Mouse (Mus musculus) thymus, adult 2 months (tissue): Measurements from ENCODE around the gene Ajuba. TPM values are rescaled to one million over a fixed set of nuclear protein-coding genes. Genes with fewer than 3 reads are reported as not detected.

Experiments used
- DNase-seq: peaks from one replicate; pipeline ENCODE4 v3.0.0; 2021
- H3K27ac ChIP-seq: fragments of 200-500 bp; 2 replicates; pipeline ENCODE4 v1.5.1; 2012; ENCODE audit warnings: low read length, control low read depth; ENCODE audit not compliant: control insufficient read depth, insufficient read depth
- H3K27me3 ChIP-seq: fragments of 200-500 bp; 2 replicates; pipeline ENCODE4 v1.6.1; 2012; ENCODE audit warnings: mild to moderate bottlenecking, low read length, moderate library complexity, mixed read lengths; ENCODE audit not compliant: control insufficient read depth, insufficient read depth
- H3K36me3 ChIP-seq: fragments of 200-500 bp; 2 replicates; pipeline ENCODE4 v1.6.1; 2012; ENCODE audit warnings: mild to moderate bottlenecking, low read length, moderate library complexity; ENCODE audit not compliant: control insufficient read depth, insufficient read depth
- H3K4me1 ChIP-seq: fragments of 200-500 bp; replicated peaks from 2 replicates; pipeline ENCODE4 v1.6.1; 2012; ENCODE audit warnings: low read length; ENCODE audit not compliant: control insufficient read depth, insufficient read depth
- H3K4me3 ChIP-seq: fragments of 200-500 bp; 2 replicates; pipeline ENCODE4 v1.5.1; 2012; ENCODE audit warnings: mild to moderate bottlenecking, low read length, control low read depth, moderate library complexity; ENCODE audit not compliant: control insufficient read depth, insufficient read depth
- CTCF ChIP-seq: fragments of 200-500 bp; IDR thresholded peaks from 2 replicates; pipeline ENCODE4 v1.5.1; 2012; ENCODE audit warnings: mild to moderate bottlenecking, control low read depth, low read length, moderate library complexity, borderline replicate concordance; ENCODE audit not compliant: control insufficient read depth, poor library complexity, insufficient read depth; ENCODE audit errors: extremely low read depth
- POLR2A ChIP-seq: fragments of 200-500 bp; IDR thresholded peaks from 2 replicates; pipeline ENCODE4 v1.6.1; 2012; ENCODE audit warnings: mild to moderate bottlenecking, low read length, control low read depth, moderate library complexity; ENCODE audit not compliant: control insufficient read depth, poor library complexity, insufficient read depth; ENCODE audit errors: extremely low read depth
- WGBS: fragments of 180-500 bp; shearing (Covaris S2); methylation state at CpG from one replicate; pipeline ENCODE4 v1.1.7; 2018; 5-methylcytosine and 5-hydroxymethylcytosine counted together
- polyA plus RNA-seq: library from polyadenylated mRNA; depleted of rRNA; stranded (reverse); fragments of >200 nt; gene quantifications from 2 replicates; pipeline ENCODE4 v1.2.3, GENCODE M21; 2012

Gene Ajuba
- polyA plus RNA-seq, 1 experiment, result 17.6 TPM

GRCm38 (mm10) chr14:54592319-54592934 is 15.1 kb upstream of the Ajuba start:
- no peaks in the 10 kb centered on the region for H3K36me3 ChIP-seq
- DNase-seq, result no peak
- no peaks in the 10 kb centered on the region for H3K27me3 ChIP-seq
- 49% methylated on average over 10 of the region's 10 CpGs for WGBS
- no peak overlapping the region for H3K27ac ChIP-seq
- H3K4me3 ChIP-seq, result no peak overlapping the region
- TF ChIP-seq CTCF, result no peak
- TF ChIP-seq POLR2A, result no peak
- H3K4me1 ChIP-seq, result no peaks in the 10 kb centered on the region

- no peak overlapping the region for H3K4me3 ChIP-seq
- WGBS, result 98% methylated on average over 16 of the region's 16 CpGs
- H3K36me3 ChIP-seq, result no peaks in the 10 kb centered on the region
- no peaks in the 10 kb centered on the region for H3K27me3 ChIP-seq
- DNase-seq, result no peak
- TF ChIP-seq POLR2A (no peak), CTCF (no peak)
- no peak overlapping the region for H3K27ac ChIP-seq
- no peaks in the 10 kb centered on the region for H3K4me1 ChIP-seq
Observed at GRCm38 (mm10) chr14:54591056-54591455, 13.7 kb upstream of the Ajuba start.

GRCm38 (mm10) chr14:54583681-54584338 is 6.5 kb upstream of the Ajuba start:
- TF ChIP-seq POLR2A, result no peak
- TF ChIP-seq CTCF, result peak; percentile 54; the same call in 1 of the 2 replicates
- H3K4me3 ChIP-seq, result no peak overlapping the region
- no peaks in the 10 kb centered on the region for H3K27me3 ChIP-seq
- H3K27ac ChIP-seq, result no peak overlapping the region
- DNase-seq, result peak; percentile 51
- no peaks in the 10 kb centered on the region for H3K36me3 ChIP-seq
- WGBS, result 77% methylated on average over 7 of the region's 7 CpGs
- H3K4me1 ChIP-seq, result no peaks in the 10 kb centered on the region

GRCm38 (mm10) chr14:54582536-54582935 is 5.2 kb upstream of the Ajuba start:
- Histone ChIP-seq H3K36me3 (no peaks in the 10 kb centered on the region), H3K4me3 (no peak overlapping the region), H3K27ac (no peak overlapping the region), H3K27me3 (no peaks in the 10 kb centered on the region; the same call in 1 of the 2 replicates), H3K4me1 (peaks cover 4% of the 10 kb centered on the region)
- WGBS, result 97% methylated on average over 9 of the region's 9 CpGs
- DNase-seq, result no peak
- no peak for TF ChIP-seq POLR2A
- TF ChIP-seq CTCF, result no peak

- no peak overlapping the region for H3K27ac ChIP-seq
- H3K27me3 ChIP-seq, result peaks cover 21% of the 10 kb centered on the region
- no peak for DNase-seq
- no peaks in the 10 kb centered on the region for H3K36me3 ChIP-seq
- H3K4me1 ChIP-seq, result peaks cover 24% of the 10 kb centered on the region
- WGBS, result 53% methylated on average over 7 of the region's 7 CpGs
- TF ChIP-seq CTCF, result no peak
- no peak for TF ChIP-seq POLR2A
- no peak overlapping the region for H3K4me3 ChIP-seq
Observed at GRCm38 (mm10) chr14:54579638-54580037, 2.3 kb upstream of the Ajuba start.

- peaks cover 21% of the 10 kb centered on the region for H3K27me3 ChIP-seq
- peak overlapping the region; percentile 12 for H3K4me3 ChIP-seq
- peaks cover 24% of the 10 kb centered on the region for H3K4me1 ChIP-seq
- 2% methylated on average over 10 of the region's 10 CpGs for WGBS
- H3K36me3 ChIP-seq, result no peaks in the 10 kb centered on the region
- TF ChIP-seq CTCF (no peak), POLR2A (no peak)
- no peak overlapping the region for H3K27ac ChIP-seq
- peak; percentile 61 for DNase-seq
Observed at GRCm38 (mm10) chr14:54578063-54578462, 705 bp upstream of the Ajuba start.
